Mouse (Mus musculus): ENCODE measurements around the gene Ago1. TPM values are rescaled to one million over a fixed set of nuclear protein-coding genes. Genes with fewer than 3 reads are reported as not detected.
A peak's percentile ranks its signal among the peaks of the same experiment; 100 is the strongest.

Ago1 gene
- polyA plus RNA-seq, 1 experiment from 2014 or later, result 1.7 TPM

- ATAC-seq, result no peak
- WGBS (ENCODE audit: insufficient replicate concordance), result 68% methylated on average over 4 of the region's 4 CpGs
- Histone ChIP-seq H3K27ac (no peak overlapping the region), H3K4me2 (no peak overlapping the region), H3K4me1 (no peaks in the 10 kb centered on the region), H3K36me3 (no peaks in the 10 kb centered on the region), H3K4me3 (no peak overlapping the region), H3K9me3 (replicated peaks) (no peaks in the 10 kb centered on the region), H3K9ac (no peak overlapping the region), H3K27me3 (replicated peaks) (no peaks in the 10 kb centered on the region)
These were observed 25.0 kb upstream of the Ago1 start for GRCm38 (mm10) chr4:126493416-126493815.

GRCm38 (mm10) chr4:126491977-126492376 is 23.6 kb upstream of the Ago1 start:
- 69% methylated on average over 5 of the region's 5 CpGs for WGBS (ENCODE audit: insufficient replicate concordance)
- no peak overlapping the region for H3K27ac ChIP-seq

GRCm38 (mm10) chr4:126490726-126491125 is 22.3 kb upstream of the Ago1 start:
- Histone ChIP-seq H3K4me1 (no peaks in the 10 kb centered on the region), H3K9me3 (replicated peaks) (no peaks in the 10 kb centered on the region), H3K4me2 (no peak overlapping the region), H3K36me3 (no peaks in the 10 kb centered on the region), H3K27me3 (replicated peaks) (no peaks in the 10 kb centered on the region), H3K9ac (no peak overlapping the region), H3K4me3 (no peak overlapping the region), H3K27ac (no peak overlapping the region)
- no peak for ATAC-seq
- WGBS (ENCODE audit: insufficient replicate concordance), result 69% methylated on average over 12 of the region's 12 CpGs

More at GRCm38 (mm10) chr4:126491977-126492376, 23.6 kb upstream of the Ago1 start:
- H3K4me1 ChIP-seq, result no peaks in the 10 kb centered on the region
- no peak overlapping the region for H3K9ac ChIP-seq
- no peak overlapping the region for H3K4me2 ChIP-seq
- no peak overlapping the region for H3K4me3 ChIP-seq
- ATAC-seq, result no peak
- no peaks in the 10 kb centered on the region for H3K27me3 ChIP-seq (replicated peaks)
- H3K9me3 ChIP-seq (replicated peaks), result no peaks in the 10 kb centered on the region
- no peaks in the 10 kb centered on the region for H3K36me3 ChIP-seq

GRCm38 (mm10) chr4:126489811-126490210 is 21.4 kb upstream of the Ago1 start:
- no peaks in the 10 kb centered on the region for H3K36me3 ChIP-seq
- H3K27ac ChIP-seq, result no peak overlapping the region

GRCm38 (mm10) chr4:126486217-126486616 is 17.8 kb upstream of the Ago1 start:
- H3K4me2 ChIP-seq, result no peak overlapping the region
- WGBS (ENCODE audit: insufficient replicate concordance), result 63% methylated on average over 1 of the region's 1 CpGs
- H3K27ac ChIP-seq, result no peak overlapping the region
- no peak for ATAC-seq
- H3K9me3 ChIP-seq (replicated peaks), result no peaks in the 10 kb centered on the region
- no peak overlapping the region for H3K4me3 ChIP-seq
- H3K4me1 ChIP-seq, result no peaks in the 10 kb centered on the region
- H3K36me3 ChIP-seq, result no peaks in the 10 kb centered on the region
- no peaks in the 10 kb centered on the region for H3K27me3 ChIP-seq (replicated peaks)
- no peak overlapping the region for H3K9ac ChIP-seq

More at GRCm38 (mm10) chr4:126489811-126490210, 21.4 kb upstream of the Ago1 start:
- H3K9me3 ChIP-seq (replicated peaks), result no peaks in the 10 kb centered on the region
- H3K9ac ChIP-seq, result no peak overlapping the region
- H3K4me2 ChIP-seq, result no peak overlapping the region
- WGBS (ENCODE audit: insufficient replicate concordance), result 62% methylated on average over 5 of the region's 5 CpGs
- H3K27me3 ChIP-seq (replicated peaks), result no peaks in the 10 kb centered on the region
- H3K4me3 ChIP-seq, result no peak overlapping the region
- ATAC-seq, result no peak
- H3K4me1 ChIP-seq, result no peaks in the 10 kb centered on the region

- ATAC-seq, result no peak
- Histone ChIP-seq H3K27ac (no peak overlapping the region), H3K9me3 (replicated peaks) (no peaks in the 10 kb centered on the region), H3K27me3 (replicated peaks) (no peaks in the 10 kb centered on the region), H3K4me1 (no peaks in the 10 kb centered on the region), H3K4me3 (no peak overlapping the region), H3K4me2 (no peak overlapping the region), H3K36me3 (no peaks in the 10 kb centered on the region), H3K9ac (no peak overlapping the region)
- WGBS (ENCODE audit: insufficient replicate concordance), result 36% methylated on average over 2 of the region's 2 CpGs
These were observed 16.7 kb upstream of the Ago1 start for GRCm38 (mm10) chr4:126485065-126485464.

- 72% methylated on average over 3 of the region's 3 CpGs for WGBS (ENCODE audit: insufficient replicate concordance)
- H3K4me3 ChIP-seq, result no peak overlapping the region
- no peaks in the 10 kb centered on the region for H3K9me3 ChIP-seq (replicated peaks)
- no peaks in the 10 kb centered on the region for H3K4me1 ChIP-seq
- no peaks in the 10 kb centered on the region for H3K36me3 ChIP-seq
- no peak overlapping the region for H3K9ac ChIP-seq
- ATAC-seq, result no peak
- no peak overlapping the region for H3K4me2 ChIP-seq
- no peaks in the 10 kb centered on the region for H3K27me3 ChIP-seq (replicated peaks)
- H3K27ac ChIP-seq, result no peak overlapping the region
These were observed 15.5 kb upstream of the Ago1 start for GRCm38 (mm10) chr4:126483874-126484273.

- H3K4me3 ChIP-seq, result no peak overlapping the region
- H3K9me3 ChIP-seq (replicated peaks), result no peaks in the 10 kb centered on the region
- no peak overlapping the region for H3K9ac ChIP-seq
- no peaks in the 10 kb centered on the region for H3K27me3 ChIP-seq (replicated peaks)
- no peak for ATAC-seq
- H3K27ac ChIP-seq, result no peak overlapping the region
- H3K36me3 ChIP-seq, result no peaks in the 10 kb centered on the region
- no peaks in the 10 kb centered on the region for H3K4me1 ChIP-seq
- no peak overlapping the region for H3K4me2 ChIP-seq
- 60% methylated on average over 12 of the region's 12 CpGs for WGBS (ENCODE audit: insufficient replicate concordance)
These were observed 14.6 kb upstream of the Ago1 start for GRCm38 (mm10) chr4:126482951-126483350.

GRCm38 (mm10) chr4:126481461-126481860 is 13.1 kb upstream of the Ago1 start:
- no peak overlapping the region for H3K27ac ChIP-seq
- 71% methylated on average over 5 of the region's 5 CpGs for WGBS (ENCODE audit: insufficient replicate concordance)
- no peak overlapping the region for H3K4me2 ChIP-seq
- H3K9ac ChIP-seq, result no peak overlapping the region
- no peak overlapping the region for H3K4me3 ChIP-seq
- no peaks in the 10 kb centered on the region for H3K36me3 ChIP-seq
- ATAC-seq, result no peak
- no peaks in the 10 kb centered on the region for H3K9me3 ChIP-seq (replicated peaks)
- no peaks in the 10 kb centered on the region for H3K4me1 ChIP-seq
- no peaks in the 10 kb centered on the region for H3K27me3 ChIP-seq (replicated peaks)

- Histone ChIP-seq H3K9me3 (replicated peaks) (no peaks in the 10 kb centered on the region), H3K9ac (no peak overlapping the region), H3K4me3 (no peak overlapping the region), H3K27me3 (replicated peaks) (no peaks in the 10 kb centered on the region), H3K4me1 (no peaks in the 10 kb centered on the region), H3K36me3 (no peaks in the 10 kb centered on the region), H3K4me2 (no peak overlapping the region), H3K27ac (no peak overlapping the region)
- no peak for ATAC-seq
- 44% methylated on average over 3 of the region's 3 CpGs for WGBS (ENCODE audit: insufficient replicate concordance)
These were observed 11.9 kb upstream of the Ago1 start for GRCm38 (mm10) chr4:126480288-126480687.

- H3K4me2 ChIP-seq, result no peak overlapping the region
- H3K27ac ChIP-seq, result no peak overlapping the region
- no peak overlapping the region for H3K4me3 ChIP-seq
- H3K36me3 ChIP-seq, result no peaks in the 10 kb centered on the region
- no peak for ATAC-seq
- no peaks in the 10 kb centered on the region for H3K9me3 ChIP-seq (replicated peaks)
- peaks cover 14% of the 10 kb centered on the region for H3K4me1 ChIP-seq
- H3K9ac ChIP-seq, result no peak overlapping the region
- H3K27me3 ChIP-seq (replicated peaks), result no peaks in the 10 kb centered on the region
- WGBS (ENCODE audit: insufficient replicate concordance), result 37% methylated on average over 5 of the region's 5 CpGs
These were observed 4.6 kb upstream of the Ago1 start for GRCm38 (mm10) chr4:126473031-126473430.

GRCm38 (mm10) chr4:126469334-126469733 is 951 bp upstream of the Ago1 start:
- Histone ChIP-seq H3K36me3 (no peaks in the 10 kb centered on the region), H3K4me3 (no peak overlapping the region), H3K4me1 (peaks cover 50% of the 10 kb centered on the region), H3K9ac (no peak overlapping the region; the same call in 1 of the 2 replicates), H3K9me3 (replicated peaks) (no peaks in the 10 kb centered on the region), H3K27me3 (replicated peaks) (no peaks in the 10 kb centered on the region), H3K4me2 (peak overlapping the region; percentile 95), H3K27ac (no peak overlapping the region)
- no peak for ATAC-seq
- 45% methylated on average over 1 of the region's 1 CpGs for WGBS (ENCODE audit: insufficient replicate concordance)

GRCm38 (mm10) chr4:126468925-126469324 is 542 bp upstream of the Ago1 start:
- peaks cover 54% of the 10 kb centered on the region for H3K4me1 ChIP-seq
- no peak for ATAC-seq
- H3K4me2 ChIP-seq, result peak overlapping the region; percentile 95
- peak overlapping the region; percentile 83 for H3K4me3 ChIP-seq
- 3% methylated on average over 8 of the region's 8 CpGs for WGBS (ENCODE audit: insufficient replicate concordance)
- H3K9ac ChIP-seq, result peak overlapping the region; percentile 87
- no peaks in the 10 kb centered on the region for H3K27me3 ChIP-seq (replicated peaks)
- no peaks in the 10 kb centered on the region for H3K36me3 ChIP-seq
- H3K27ac ChIP-seq, result peak overlapping the region; percentile 84
- no peaks in the 10 kb centered on the region for H3K9me3 ChIP-seq (replicated peaks)

Data from liver, embryonic 12.5 days (tissue).